Mouse (Mus musculus) hindbrain, embryonic 16.5 days (tissue): Measurements from ENCODE around the gene Gm28038. TPM values are rescaled to one million over a fixed set of nuclear protein-coding genes. Genes with fewer than 3 reads are reported as not detected.

Experiments
- ATAC-seq: fragments of 200-750 bp; cut with Nextera tagmentation; 2 replicates; pipeline ENCODE4 v1.8.0; 2017; ENCODE audit warnings: moderate TSS enrichment, moderate library complexity
- H3K27ac ChIP-seq: fragments of 300-500 bp; sonication (generic); 2 replicates; pipeline ENCODE4 v1.5.1; 2014; ENCODE audit warnings: low read depth, mild to moderate bottlenecking, control low read depth, low read length, moderate library complexity
- H3K27me3 ChIP-seq: fragments of 300-500 bp; sonication (generic); replicated peaks from 2 replicates; pipeline ENCODE4 v1.6.1; 2014; ENCODE audit warnings: low read length; ENCODE audit not compliant: control insufficient read depth, insufficient read depth
- H3K36me3 ChIP-seq: fragments of 300-500 bp; sonication (generic); 2 replicates; pipeline ENCODE4 v1.6.1; 2014; ENCODE audit warnings: mild to moderate bottlenecking, low read length, moderate library complexity, mixed read lengths; ENCODE audit not compliant: control insufficient read depth, insufficient read depth
- H3K4me1 ChIP-seq: fragments of 300-500 bp; sonication (generic); 2 replicates; pipeline ENCODE4 v1.6.1; 2014; ENCODE audit warnings: low read depth, low read length; ENCODE audit not compliant: control insufficient read depth, insufficient read depth
- H3K4me2 ChIP-seq: fragments of 300-500 bp; sonication (generic); 2 replicates; pipeline ENCODE4 v1.6.1; 2014; ENCODE audit warnings: mild to moderate bottlenecking, low read length, control low read depth, moderate library complexity
- H3K4me3 ChIP-seq: fragments of 300-500 bp; sonication (generic); 2 replicates; pipeline ENCODE4 v1.5.1; 2014; ENCODE audit warnings: mild to moderate bottlenecking, low read length, control low read depth, moderate library complexity
- H3K9ac ChIP-seq: fragments of 300-500 bp; sonication (generic); 2 replicates; pipeline ENCODE4 v1.6.1; 2014; ENCODE audit warnings: low read depth, mild to moderate bottlenecking, control low read depth, low read length, moderate library complexity
- H3K9me3 ChIP-seq: fragments of 300-500 bp; sonication (generic); 2 replicates; pipeline ENCODE4 v1.6.1; 2014; ENCODE audit warnings: mild to moderate bottlenecking, low read length, moderate library complexity; ENCODE audit not compliant: control insufficient read depth
- WGBS: fragments of 180-500 bp; shearing (Covaris S2); extraction: QIAGEN DNeasy Blood & Tissue Kit; methylation state at CpG from one replicate; pipeline ENCODE4 v1.1.7; 2014; 5-methylcytosine and 5-hydroxymethylcytosine counted together
- polyA plus RNA-seq: library from polyadenylated mRNA; unstranded; fragments of >200 nt; fragmentation: Nextera tagmentation; extraction: Ambion mirVana; gene quantifications from 2 replicates; pipeline ENCODE4 v1.2.1, GENCODE M21; 2015

The Gm28038 gene
- polyA plus RNA-seq, 1 experiment from 2014 or later = not detected

DNA sequence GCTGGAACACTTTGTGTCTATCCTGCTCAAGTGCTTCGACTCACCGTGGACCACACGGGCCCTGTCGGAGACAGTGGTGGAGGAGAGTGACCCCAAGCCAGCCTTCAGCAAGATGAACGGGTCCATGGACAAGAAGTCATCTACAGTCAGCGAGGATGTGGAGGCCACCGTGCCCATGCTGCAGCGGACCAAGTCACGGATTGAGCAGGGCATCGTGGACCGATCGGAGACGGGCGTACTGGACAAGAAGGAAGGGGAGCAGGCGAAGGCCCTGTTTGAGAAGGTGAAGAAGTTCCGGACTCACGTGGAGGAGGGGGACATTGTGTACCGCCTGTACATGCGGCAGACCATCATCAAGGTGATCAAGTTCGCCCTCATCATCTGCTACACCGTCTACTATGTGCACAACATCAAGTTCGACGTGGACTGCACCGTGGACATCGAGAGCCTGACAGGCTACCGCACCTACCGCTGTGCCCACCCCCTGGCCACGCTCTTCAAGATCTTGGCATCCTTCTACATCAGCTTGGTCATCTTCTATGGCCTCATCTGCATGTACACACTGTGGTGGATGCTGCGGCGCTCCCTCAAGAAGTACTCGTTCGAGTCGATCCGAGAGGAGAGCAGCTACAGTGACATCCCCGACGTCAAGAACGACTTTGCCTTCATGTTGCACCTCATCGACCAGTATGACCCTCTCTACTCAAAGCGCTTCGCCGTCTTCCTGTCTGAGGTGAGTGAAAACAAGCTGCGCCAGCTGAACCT lies 25.0 kb upstream of the Gm28038 start:
- H3K4me2 ChIP-seq = no peak overlapping the region
- no peak for ATAC-seq
- WGBS = 96% methylated on average over 42 of the region's 42 CpGs
- H3K27ac ChIP-seq = no peak overlapping the region
- H3K36me3 ChIP-seq = peaks cover 34% of the 10 kb centered on the region
- no peaks in the 10 kb centered on the region; the same call in 1 of the 2 replicates for H3K4me1 ChIP-seq
- H3K4me3 ChIP-seq = no peak overlapping the region
- H3K27me3 ChIP-seq = no peaks in the 10 kb centered on the region
- H3K9ac ChIP-seq = no peak overlapping the region
- H3K9me3 ChIP-seq = no peaks in the 10 kb centered on the region

- Histone ChIP-seq H3K9me3 (no peaks in the 10 kb centered on the region), H3K4me3 (no peak overlapping the region), H3K27me3 (no peaks in the 10 kb centered on the region), H3K4me2 (no peak overlapping the region), H3K36me3 (peaks cover 34% of the 10 kb centered on the region), H3K4me1 (peaks cover under 1% of the 10 kb centered on the region; the same call in 1 of the 2 replicates), H3K27ac (no peak overlapping the region), H3K9ac (no peak overlapping the region)
- no peak for ATAC-seq
- 98% methylated on average over 30 of the region's 30 CpGs for WGBS
These were observed 24.1 kb upstream of the Gm28038 start for GRCm38 (mm10) chr2:30256616-30257350.

GRCm38 (mm10) chr2:30257699-30258460 lies 23.0 kb upstream of the Gm28038 start:
- Histone ChIP-seq H3K4me1 (peaks cover 8% of the 10 kb centered on the region), H3K4me2 (no peak overlapping the region), H3K27me3 (no peaks in the 10 kb centered on the region), H3K36me3 (peaks cover 36% of the 10 kb centered on the region), H3K9ac (no peak overlapping the region), H3K4me3 (no peak overlapping the region), H3K9me3 (no peaks in the 10 kb centered on the region), H3K27ac (no peak overlapping the region)
- 88% methylated on average over 7 of the region's 7 CpGs for WGBS
- no peak for ATAC-seq

GRCm38 (mm10) chr2:30258600-30258999 lies 22.2 kb upstream of the Gm28038 start:
- WGBS = 92% methylated on average over 4 of the region's 4 CpGs
- Histone ChIP-seq H3K9me3 (no peaks in the 10 kb centered on the region), H3K4me1 (peaks cover 12% of the 10 kb centered on the region), H3K27me3 (no peaks in the 10 kb centered on the region), H3K4me2 (no peak overlapping the region), H3K9ac (no peak overlapping the region), H3K27ac (no peak overlapping the region), H3K4me3 (no peak overlapping the region), H3K36me3 (peaks cover 40% of the 10 kb centered on the region)
- no peak for ATAC-seq

GRCm38 (mm10) chr2:30259131-30260064 lies 21.4 kb upstream of the Gm28038 start:
- Histone ChIP-seq H3K4me1 (peaks cover 12% of the 10 kb centered on the region), H3K27me3 (no peaks in the 10 kb centered on the region), H3K36me3 (peaks cover 46% of the 10 kb centered on the region), H3K4me3 (no peak overlapping the region), H3K9me3 (no peaks in the 10 kb centered on the region), H3K4me2 (no peak overlapping the region), H3K9ac (no peak overlapping the region; the same call in 1 of the 2 replicates), H3K27ac (no peak overlapping the region)
- ATAC-seq = no peak
- WGBS = 86% methylated on average over 15 of the region's 15 CpGs

DNA sequence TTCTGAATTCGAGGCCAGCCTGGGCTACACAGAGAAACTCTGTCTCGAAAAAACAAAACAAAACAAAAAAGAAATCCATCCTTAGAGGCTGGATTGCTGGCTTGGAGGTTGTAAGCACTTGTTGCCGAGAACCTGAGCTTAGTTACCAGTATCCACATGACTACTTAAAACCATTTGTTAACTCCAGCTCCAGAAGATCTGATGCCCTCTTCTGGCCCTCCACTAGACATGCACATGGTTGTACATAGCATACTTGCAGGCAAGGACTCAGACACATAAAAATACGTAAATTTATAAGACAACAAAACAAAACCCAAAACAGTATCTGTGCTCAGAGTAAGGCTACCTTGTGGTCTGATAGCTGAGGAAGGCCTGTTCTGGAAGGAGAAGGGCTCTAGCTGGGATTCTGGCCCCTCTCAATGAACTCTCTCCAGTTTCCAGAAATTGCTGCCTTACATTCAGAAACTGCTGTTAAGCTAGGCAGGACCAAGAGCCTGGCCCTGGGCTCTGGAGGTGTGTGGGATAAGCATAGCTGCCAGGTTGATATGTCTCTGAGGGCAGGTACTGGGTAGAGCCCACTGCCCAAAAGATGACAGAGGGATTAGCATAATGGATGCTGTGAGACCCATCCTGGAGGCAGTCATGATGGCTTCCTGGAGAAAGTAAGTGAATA lies 19.6 kb upstream of the Gm28038 start:
- WGBS = 93% methylated on average over 4 of the region's 4 CpGs
- Histone ChIP-seq H3K4me2 (no peak overlapping the region), H3K4me3 (no peak overlapping the region), H3K4me1 (peaks cover 29% of the 10 kb centered on the region), H3K9ac (no peak overlapping the region), H3K27me3 (no peaks in the 10 kb centered on the region), H3K36me3 (peaks cover 37% of the 10 kb centered on the region), H3K9me3 (no peaks in the 10 kb centered on the region), H3K27ac (no peak overlapping the region)
- no peak for ATAC-seq

GRCm38 (mm10) chr2:30261921-30262839 lies 18.7 kb upstream of the Gm28038 start:
- no peaks in the 10 kb centered on the region for H3K27me3 ChIP-seq
- peak overlapping the region; percentile 41; the same call in 1 of the 2 replicates for H3K27ac ChIP-seq
- no peak overlapping the region for H3K4me2 ChIP-seq
- no peak overlapping the region for H3K9ac ChIP-seq
- ATAC-seq = no peak
- WGBS = 88% methylated on average over 18 of the region's 18 CpGs
- no peak overlapping the region for H3K4me3 ChIP-seq
- H3K4me1 ChIP-seq = peaks cover 33% of the 10 kb centered on the region
- H3K9me3 ChIP-seq = no peaks in the 10 kb centered on the region
- H3K36me3 ChIP-seq = peaks cover 28% of the 10 kb centered on the region
